In genomic region chr3:153802640-153803039, GRCm38 (mm10) we compare ENCODE assay signal across 27 mouse cellular contexts. TPM values are rescaled to one million over a fixed set of nuclear protein-coding genes. Genes with fewer than 3 reads are reported as not detected.
DNase-seq lines count a peak whose midpoint lies in the region; ATAC-seq and TF ChIP-seq lines count a peak whose summit lies in the region.
"Had no signal": no experiment of that assay in that cellular context is flagged by ENCODE, and none has a peak within 500 bp of the region (broad histone marks: within the 10 kb centered on the region; RNA-seq: fewer than 3 reads in every experiment).

No protein-coding gene starts in this region.

- DNase-seq in heart, adult 11 months: peak; percentile 64
- no peak for DNase-seq in heart, adult 18-20 months
- DNase-seq in G1E (ENCODE audit: low spot score): no peak
- DNase-seq in limb, embryonic 10.5 days (ENCODE audit: low spot score): no peak
- no peak for DNase-seq in forebrain, embryonic 11.5 days (ENCODE audit: low spot score)
- DNase-seq in urinary bladder, postnatal 14 days (ENCODE audit: low spot score): no peak
- DNase-seq in layer of hippocampus, postnatal 14 days (ENCODE audit: low spot score in 2 of 2): no peak
- DNase-seq: adrenal gland, postnatal 10 days; cerebellum, adult 2 months; cerebellum, postnatal 36 days; heart, postnatal 36 days; kidney, adult 9 months; kidney, postnatal 25 days; right cerebral cortex, adult 18-20 months; spleen, adult 18-20 months had no signal

- 90% methylated on average over 5 of the region's 5 CpGs for WGBS in limb, embryonic 10.5 days
- WGBS in liver, embryonic 16.5 days (ENCODE audit: insufficient replicate concordance): 47% methylated on average over 5 of the region's 5 CpGs
- WGBS in forebrain, embryonic 11.5 days: 89% methylated on average over 5 of the region's 5 CpGs

- no peak for TF ChIP-seq CTCF in G1E (IDR thresholded peaks at IDR 0.05; ENCODE audit: low read depth, low read length)

- no peaks in the 10 kb centered on the region for H3K9me3 ChIP-seq in G1E (replicated peaks)
- no peaks in the 10 kb centered on the region for H3K9me3 ChIP-seq in limb, embryonic 10.5 days (replicated peaks)
- no peaks in the 10 kb centered on the region for H3K9me3 ChIP-seq in liver, embryonic 16.5 days (replicated peaks; ENCODE audit: control insufficient read depth, low read length)
- no peaks in the 10 kb centered on the region for H3K9me3 ChIP-seq in forebrain, embryonic 11.5 days (ENCODE audit: control insufficient read depth, low read length)
- H3K9me3 ChIP-seq: embryonic facial prominence, embryonic 15.5 days; forebrain, embryonic 13.5 days; hindbrain, embryonic 15.5 days; intestine, embryonic 15.5 days; midbrain, embryonic 12.5 days; neural tube, embryonic 12.5 days had no signal

- H3K4me3 ChIP-seq in G1E (ENCODE audit: low read depth, low read length): no peak overlapping the region; the same call in 1 of the 2 replicates
- no peak overlapping the region for H3K4me3 ChIP-seq in limb, embryonic 10.5 days
- H3K4me3 ChIP-seq in liver, embryonic 16.5 days (ENCODE audit: low read depth, low read length): no peak overlapping the region
- H3K4me3 ChIP-seq in forebrain, embryonic 11.5 days (ENCODE audit: low read depth, low read length): no peak overlapping the region
- H3K4me3 ChIP-seq: embryonic facial prominence, embryonic 15.5 days; forebrain, embryonic 13.5 days; hindbrain, embryonic 15.5 days; intestine, embryonic 15.5 days; midbrain, embryonic 12.5 days; neural tube, embryonic 12.5 days had no signal

- H3K36me3 ChIP-seq in G1E (replicated peaks): no peaks in the 10 kb centered on the region
- H3K36me3 ChIP-seq in limb, embryonic 10.5 days: no peaks in the 10 kb centered on the region
- no peaks in the 10 kb centered on the region for H3K36me3 ChIP-seq in liver, embryonic 16.5 days (ENCODE audit: control insufficient read depth, insufficient read depth)
- H3K36me3 ChIP-seq in forebrain, embryonic 11.5 days (ENCODE audit: control insufficient read depth, insufficient read depth, low read length): no peaks in the 10 kb centered on the region
- H3K36me3 ChIP-seq: embryonic facial prominence, embryonic 15.5 days; hindbrain, embryonic 15.5 days; intestine, embryonic 15.5 days; midbrain, embryonic 12.5 days; neural tube, embryonic 12.5 days had no signal

- H3K9ac ChIP-seq in liver, embryonic 16.5 days (ENCODE audit: low read depth, low read length): peak overlapping the region; percentile 4; the same call in 1 of the 2 replicates
- no peak overlapping the region for H3K9ac ChIP-seq in forebrain, embryonic 11.5 days (ENCODE audit: low read length)
- H3K9ac ChIP-seq: embryonic facial prominence, embryonic 15.5 days; forebrain, embryonic 13.5 days; hindbrain, embryonic 15.5 days; intestine, embryonic 15.5 days; midbrain, embryonic 12.5 days; neural tube, embryonic 12.5 days had no signal

- 0 out of 2 replicates have a peak overlapping the region, but pooled peaks have one; percentile 3 for H3K27ac ChIP-seq in limb, embryonic 10.5 days
- peak overlapping the region; percentile 68 for H3K27ac ChIP-seq in liver, embryonic 16.5 days (ENCODE audit: low read length)
- H3K27ac ChIP-seq in forebrain, embryonic 11.5 days (ENCODE audit: low read depth, low read length): no peak overlapping the region
- H3K27ac ChIP-seq: embryonic facial prominence, embryonic 15.5 days; forebrain, embryonic 13.5 days; hindbrain, embryonic 15.5 days; intestine, embryonic 15.5 days; macrophage; midbrain, embryonic 12.5 days; neural tube, embryonic 12.5 days had no signal

- no peaks in the 10 kb centered on the region for H3K27me3 ChIP-seq in G1E (ENCODE audit: insufficient read depth, low read length)
- no peaks in the 10 kb centered on the region for H3K27me3 ChIP-seq in limb, embryonic 10.5 days (ENCODE audit: low read depth, poor library complexity, severe bottlenecking)
- no peaks in the 10 kb centered on the region for H3K27me3 ChIP-seq in liver, embryonic 16.5 days (ENCODE audit: control insufficient read depth, insufficient read depth, low read depth, low read length)
- no peaks in the 10 kb centered on the region for H3K27me3 ChIP-seq in forebrain, embryonic 11.5 days (ENCODE audit: control insufficient read depth, insufficient read depth, low read length)
- H3K27me3 ChIP-seq: embryonic facial prominence, embryonic 15.5 days; forebrain, embryonic 13.5 days; hindbrain, embryonic 15.5 days; intestine, embryonic 15.5 days; neural tube, embryonic 12.5 days had no signal

- H3K4me2 ChIP-seq in liver, embryonic 16.5 days (ENCODE audit: low read depth, low read length): peak overlapping the region; percentile 45
- H3K4me2 ChIP-seq in forebrain, embryonic 11.5 days (ENCODE audit: low read depth, low read length, severe bottlenecking): no peak overlapping the region
- H3K4me2 ChIP-seq: embryonic facial prominence, embryonic 15.5 days; forebrain, embryonic 13.5 days; hindbrain, embryonic 15.5 days; intestine, embryonic 15.5 days; midbrain, embryonic 12.5 days; neural tube, embryonic 12.5 days had no signal

- peaks cover 91% of the 10 kb centered on the region for H3K4me1 ChIP-seq in G1E (ENCODE audit: insufficient read depth, low read depth, low read length)
- H3K4me1 ChIP-seq in limb, embryonic 10.5 days: peaks cover 14% of the 10 kb centered on the region
- H3K4me1 ChIP-seq in liver, embryonic 16.5 days (ENCODE audit: control insufficient read depth, low read depth, low read length): peaks cover 85% of the 10 kb centered on the region
- H3K4me1 ChIP-seq in forebrain, embryonic 11.5 days (replicated peaks; ENCODE audit: control insufficient read depth, insufficient read depth, low read length): no peaks in the 10 kb centered on the region; the same call in 1 of the 2 replicates

- peak; percentile 29 for ATAC-seq in G1E (ENCODE audit: extremely low read depth, insufficient number of reproducible peaks, low FRiP score, poor library complexity, severe bottlenecking)
- ATAC-seq in liver, embryonic 16.5 days (ENCODE audit: low read depth): peak; percentile 94
- ATAC-seq in forebrain, embryonic 11.5 days (replicated peaks; ENCODE audit: low FRiP score): no peak
- ATAC-seq: activated CD4-positive, CD25-positive, alpha-beta regulatory T cell, adult 4 months; forebrain, embryonic 13.5 days; intestine, embryonic 15.5 days had no signal

RNA-seq across cellular contexts. Expression of gene Asb17, which starts 41.4 kb away (rescaled TPM):
- total RNA-seq in heart, adult 18-20 months (2021): not detected
- total RNA-seq in G1E (2014; fragmentation: Nextera tagmentation): 3.1 and 5.5 TPM in 2 replicates
- 2.8 and 3.1 TPM in 2 replicates for total RNA-seq in G1E (2017)
- 0.08 TPM in 1 of 2 replicates, not detected in the other for polyA plus RNA-seq in G1E (2012)
- 0.31 and 0.33 TPM in 2 replicates for polyA plus RNA-seq in limb, embryonic 10.5 days (2016; fragmentation: Nextera tagmentation; extraction: Ambion mirVana)
- 2.2 and 2.4 TPM in 2 replicates for polyA plus RNA-seq in liver, embryonic 16.5 days (2015; fragmentation: Nextera tagmentation; extraction: Ambion mirVana)
- polyA plus RNA-seq in forebrain, embryonic 11.5 days (2014; fragmentation: Nextera tagmentation; extraction: Ambion mirVana): 0.29 and 0.47 TPM in 2 replicates
- total RNA-seq in layer of hippocampus, postnatal 14 days (2021): not detected
- total RNA-seq: adrenal gland, postnatal 10 days; granulocyte monocyte progenitor cell, adult 5-6 weeks; heart, postnatal 36 days; left cerebral cortex, postnatal 10 days had no signal
- polyA plus RNA-seq: cerebellum, adult 2 months; forebrain, embryonic 13.5 days; frontal cortex, adult 2 months; intestine, embryonic 15.5 days; macrophage had no signal
